Mouse (Mus musculus): ENCODE results near the gene Olfr1217.

DNA sequence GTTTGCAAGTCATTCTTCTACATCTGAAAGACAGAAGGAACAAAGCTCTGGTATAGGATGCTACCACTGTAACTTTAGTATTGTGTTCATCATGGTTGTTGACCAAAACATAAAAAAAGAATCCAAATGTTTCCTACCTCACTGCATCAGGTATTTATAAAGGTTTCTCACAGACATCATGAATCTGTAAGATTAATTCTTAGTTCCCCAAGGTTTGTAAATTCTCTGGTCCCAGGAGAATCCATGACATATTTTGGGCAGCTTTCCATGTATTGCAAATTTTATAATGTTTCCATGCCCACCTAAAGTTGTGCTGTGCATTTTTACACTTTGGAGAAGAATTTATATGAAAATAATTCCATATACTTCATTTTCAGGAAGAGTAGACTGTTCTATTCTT is 29.2 kb upstream of the Olfr1217 start, which contains the start of gene Olfr1218:
- TF ChIP-seq CTCF (IDR thresholded peaks at IDR 0.05), result no peak
- TF ChIP-seq EP300 (IDR thresholded peaks at IDR 0.05; ENCODE audit: insufficient read depth, low read depth, low read length), result no peak
- TF ChIP-seq POLR2A (IDR thresholded peaks at IDR 0.05; ENCODE audit: insufficient read depth, low read depth, low read length), result no peak
